Mouse (Mus musculus) brain, embryonic 14.5 days (tissue): ENCODE measurements at regions not wholly inside any gene's neighbourhood (a gene's known extent, or its start where the extent isn't known, plus 50 kb on each side); places are given as distances from the start of the nearest gene placed in this dataset.

Experiments used
- DNase-seq: peaks from one replicate; pipeline ENCODE4 v3.0.0-alpha.2; 2011; ENCODE audit warnings: low read depth
- CTCF ChIP-seq: fragments of 200-500 bp; IDR thresholded peaks from 2 replicates; pipeline ENCODE4 v1.5.1; 2012; ENCODE audit warnings: inconsistent platforms, mild to moderate bottlenecking, moderate library complexity, borderline replicate concordance; ENCODE audit not compliant: insufficient read depth, insufficient read length; ENCODE audit errors: extremely low read depth
- POLR2A ChIP-seq: fragments of 200-500 bp; IDR thresholded peaks from 2 replicates; pipeline ENCODE4 v1.6.1; 2012; ENCODE audit warnings: mild to moderate bottlenecking, inconsistent platforms, borderline replicate concordance; ENCODE audit not compliant: poor library complexity, insufficient read depth, insufficient read length, severe bottlenecking; ENCODE audit errors: extremely low read depth

DNA sequence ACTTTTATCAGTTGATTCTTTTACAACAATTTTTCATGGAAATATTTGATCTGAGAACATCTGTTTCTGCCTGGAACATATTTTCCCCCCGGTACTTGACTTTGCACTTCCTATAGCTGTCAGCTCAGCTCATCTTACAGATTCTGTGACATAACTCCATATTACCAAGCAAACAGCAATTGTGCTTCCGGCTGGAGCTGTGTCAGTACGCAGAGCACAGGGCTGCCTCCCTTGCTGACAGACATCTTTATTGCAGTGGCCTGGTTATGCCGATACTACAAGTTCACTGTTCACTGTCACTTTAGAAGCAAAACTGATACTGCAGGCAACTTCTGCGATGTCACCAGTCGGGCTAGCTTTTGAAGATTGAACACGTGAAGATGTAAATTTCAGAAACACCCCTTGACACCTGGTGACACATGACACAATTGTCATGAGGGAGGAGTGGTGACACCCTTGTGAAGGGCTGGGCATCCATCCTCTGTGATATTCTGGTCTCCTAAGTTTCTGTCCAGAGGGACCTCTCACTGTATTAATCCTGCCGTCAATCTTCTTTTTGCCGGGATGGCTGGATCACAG, 81.0 kb upstream of the Glrp1 start:
- no peak for DNase-seq
- TF ChIP-seq POLR2A (no peak), CTCF (no peak)

DNA sequence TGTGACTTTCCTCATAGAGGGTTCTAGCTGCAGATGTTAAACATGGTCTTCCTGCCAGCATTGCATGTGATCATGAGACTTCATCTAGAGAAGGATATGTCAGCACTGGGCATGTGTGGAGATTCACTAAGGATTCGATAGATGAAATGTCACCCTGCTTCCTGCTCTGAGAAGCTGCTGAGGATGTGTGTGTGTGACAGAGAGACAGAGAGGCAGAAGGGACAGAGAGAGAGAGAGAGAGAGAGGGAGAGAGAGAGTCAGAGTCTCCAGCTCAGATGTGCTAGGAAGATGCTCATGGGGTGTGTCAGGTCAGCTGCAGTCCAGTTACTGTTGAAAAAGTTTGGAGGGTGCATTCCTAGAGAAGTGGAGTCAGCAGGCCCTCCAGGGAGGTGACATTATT, 78.9 kb upstream of the Glrp1 start:
- TF ChIP-seq POLR2A (no peak), CTCF (no peak)
- no peak for DNase-seq

DNA sequence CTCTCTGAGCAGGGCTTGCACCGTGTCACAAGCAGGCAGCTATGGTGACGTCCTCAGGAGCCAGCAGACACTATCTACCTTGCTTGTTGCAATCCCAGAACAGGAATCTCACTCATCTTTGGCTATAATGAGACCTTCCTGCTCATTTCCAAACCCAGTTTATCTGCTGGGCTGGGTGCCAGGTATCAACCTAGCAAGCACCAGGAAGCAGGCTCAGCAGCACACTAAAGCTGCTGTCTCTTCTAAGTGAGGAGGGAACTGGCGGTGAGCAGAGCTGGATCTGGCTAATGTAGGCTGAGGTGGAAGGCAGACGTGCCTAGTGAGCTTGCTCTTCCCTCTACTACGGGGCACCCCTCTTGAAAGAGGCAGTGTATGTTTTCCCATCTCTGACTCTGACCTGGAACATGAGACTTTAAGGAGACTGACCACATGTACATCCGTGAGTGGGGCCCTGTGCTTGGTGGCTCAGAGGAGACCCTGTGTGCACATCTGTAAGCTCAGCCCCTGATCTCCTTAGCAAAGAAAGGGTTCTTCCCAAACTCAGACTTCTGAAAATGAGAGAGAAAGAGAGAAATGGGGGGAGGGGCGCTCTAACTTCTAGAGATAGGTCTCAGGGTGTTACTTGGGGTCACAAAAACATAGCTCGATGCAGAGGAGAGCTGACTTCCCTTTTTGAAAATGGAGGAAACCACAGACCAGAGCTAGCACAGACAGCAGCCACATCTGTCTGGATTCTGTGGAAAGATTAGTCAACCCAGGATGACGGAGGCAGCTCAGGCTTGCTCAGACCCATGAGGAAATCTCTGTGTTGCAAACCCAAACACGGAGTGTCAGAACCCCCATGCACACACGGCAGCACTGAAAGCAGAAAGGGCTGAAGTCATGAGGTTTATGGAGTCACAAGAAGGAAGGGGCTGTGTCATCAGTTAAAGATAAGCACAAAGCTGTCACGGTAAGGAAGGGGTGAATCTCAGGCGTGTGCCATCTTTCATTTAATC, 77.3 kb upstream of the Glrp1 start:
- TF ChIP-seq CTCF = no peak
- no peak for TF ChIP-seq POLR2A
- DNase-seq = no peak

DNA sequence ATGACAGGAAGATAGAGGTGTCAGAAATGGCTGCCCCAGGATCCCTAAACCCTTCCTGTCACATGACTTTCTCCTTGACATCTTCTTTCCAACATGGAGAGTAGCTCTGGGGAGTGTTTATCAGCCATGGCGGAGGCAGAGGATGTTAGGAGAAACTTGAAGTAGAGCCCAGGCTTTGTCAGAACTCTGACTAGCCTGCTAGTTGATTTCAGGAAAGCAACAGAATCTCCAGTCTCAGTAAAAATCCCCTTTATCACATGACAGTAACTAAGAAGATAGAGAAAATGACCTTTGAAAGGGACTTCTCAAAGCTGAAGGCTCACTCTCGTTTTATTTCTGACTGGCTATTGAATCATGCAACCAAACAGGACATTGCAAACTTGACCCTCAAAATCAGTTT, 76.3 kb upstream of the Glrp1 start:
- TF ChIP-seq POLR2A (no peak), CTCF (no peak)
- DNase-seq = no peak

- DNase-seq = peak; percentile 37
- TF ChIP-seq CTCF = no peak
- TF ChIP-seq POLR2A = no peak
Observed at GRCm38 (mm10) chr1:88584515-88585033, 74.7 kb upstream of the Glrp1 start.

- TF ChIP-seq CTCF = no peak
- no peak for TF ChIP-seq POLR2A
Observed at GRCm38 (mm10) chr1:88578231-88578620, 68.4 kb upstream of the Glrp1 start.

DNA sequence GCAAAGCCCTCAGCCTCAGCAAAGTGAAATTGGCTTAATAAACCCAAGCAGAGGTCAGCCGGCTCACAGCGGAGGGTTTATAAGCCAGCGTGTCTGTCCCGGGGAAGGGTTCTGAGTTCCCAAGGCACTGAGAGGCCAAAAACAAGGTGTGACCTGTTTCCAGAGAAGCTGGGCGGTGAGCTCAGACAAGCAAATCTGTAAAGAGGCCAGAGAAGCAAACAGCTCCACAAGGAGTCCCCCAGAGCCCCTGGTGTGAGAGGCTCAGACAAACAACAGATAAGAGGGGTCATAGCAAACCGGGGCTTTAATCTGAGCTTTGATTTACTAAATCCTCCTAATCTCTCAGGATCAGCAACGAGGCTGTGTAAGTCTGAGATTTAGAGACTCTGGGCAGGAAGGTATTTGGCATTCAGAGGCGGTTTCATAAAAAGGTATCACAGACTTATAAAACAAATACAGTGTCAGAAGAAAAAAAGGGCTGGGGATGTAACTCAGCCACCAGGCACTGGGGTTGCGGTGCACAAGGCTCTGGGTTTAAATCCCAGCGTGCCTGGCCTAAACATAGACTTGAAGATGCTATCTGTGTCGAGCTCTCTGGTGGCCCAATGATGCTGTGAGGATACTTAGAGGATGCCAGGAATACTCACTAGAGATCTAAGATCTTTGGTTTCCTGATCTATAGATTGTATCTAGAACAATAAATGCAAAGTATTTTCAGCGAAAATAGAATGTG, 67.8 kb upstream of the Glrp1 start:
- peak; percentile 37 for DNase-seq
- TF ChIP-seq POLR2A (no peak), CTCF (no peak)

More at GRCm38 (mm10) chr1:88578231-88578620, 68.4 kb upstream of the Glrp1 start:
- DNase-seq = no peak

DNA sequence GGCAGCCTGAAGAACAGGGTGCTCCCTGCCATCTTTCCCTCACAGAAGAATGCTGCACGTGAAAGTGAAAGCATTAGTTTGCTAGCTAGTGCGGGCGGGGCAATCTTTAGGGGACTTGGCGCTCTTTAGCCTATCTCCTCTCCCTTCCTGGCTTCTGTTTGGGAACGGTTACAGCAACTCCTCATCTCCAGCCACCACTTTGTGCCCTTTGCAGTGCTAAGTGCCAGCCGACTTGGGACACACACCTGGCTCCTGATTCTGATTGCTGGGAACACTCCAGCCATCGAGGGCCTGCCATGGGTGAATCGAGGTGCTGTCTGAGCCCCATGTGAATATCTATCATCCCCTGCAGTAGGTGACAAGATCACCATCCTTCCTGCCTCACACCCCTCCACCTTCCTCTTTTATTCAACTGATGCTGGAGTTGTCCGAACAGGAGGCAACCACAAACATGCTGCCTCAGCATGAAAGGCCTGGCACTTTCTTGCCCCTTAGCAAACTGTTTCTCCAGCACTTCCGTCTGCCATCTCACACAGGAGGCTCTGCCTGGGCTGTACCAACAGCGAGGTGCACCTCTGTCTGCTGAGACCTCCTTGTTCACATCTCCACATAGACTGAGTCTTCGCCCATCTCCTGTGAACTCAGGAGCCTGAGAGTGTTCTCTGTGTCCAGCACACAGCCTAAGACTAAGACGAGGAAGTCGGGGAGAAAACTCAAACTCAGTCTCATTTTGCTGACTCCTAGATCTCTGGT, 66.2 kb upstream of the Glrp1 start:
- TF ChIP-seq CTCF (no peak), POLR2A (no peak)
- no peak for DNase-seq

DNA sequence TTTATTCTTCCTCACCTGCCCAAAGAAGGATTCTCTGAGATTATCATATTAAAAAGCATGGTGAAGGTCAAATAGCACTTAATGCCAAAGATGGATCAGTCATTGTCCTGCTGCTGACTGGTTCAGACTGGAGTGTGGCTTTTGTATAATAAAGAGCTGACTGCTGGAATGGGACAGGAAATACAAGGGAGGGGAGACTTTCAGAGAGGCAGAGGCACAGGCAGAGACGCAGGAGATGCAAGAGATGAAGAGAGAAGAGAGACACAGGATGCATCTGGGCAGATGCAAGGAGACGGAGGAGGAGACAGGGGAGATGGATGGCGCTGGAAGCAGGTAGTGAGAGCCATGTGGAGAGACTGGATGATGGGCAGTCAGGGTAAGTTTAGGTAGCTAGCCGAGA, 65.4 kb upstream of the Glrp1 start:
- TF ChIP-seq POLR2A (no peak), CTCF (no peak)
- DNase-seq = no peak

DNA sequence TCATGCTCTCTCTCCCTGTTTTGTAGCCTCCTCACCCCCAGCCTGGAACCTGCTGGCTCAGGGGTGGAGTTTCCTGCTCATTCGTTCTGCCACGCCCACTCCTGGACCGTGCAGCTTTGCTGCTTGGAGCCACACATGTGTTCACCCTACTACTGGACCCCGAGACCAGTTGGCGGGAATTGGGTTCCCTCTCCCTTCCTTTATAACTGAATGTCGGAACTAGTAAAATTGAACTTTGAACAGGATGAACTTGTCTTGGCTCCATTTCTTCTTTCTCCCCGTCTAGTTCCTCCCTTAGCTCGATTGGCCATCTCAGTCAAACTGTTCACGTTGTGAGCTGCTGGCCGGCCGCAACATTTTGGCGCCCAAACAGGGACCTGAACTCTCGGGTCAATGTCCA, 62.3 kb upstream of the Glrp1 start:
- TF ChIP-seq POLR2A (no peak), CTCF (no peak)
- no peak for DNase-seq
